Mouse (Mus musculus): ENCODE data around the gene Sh3glb1.

DNA sequence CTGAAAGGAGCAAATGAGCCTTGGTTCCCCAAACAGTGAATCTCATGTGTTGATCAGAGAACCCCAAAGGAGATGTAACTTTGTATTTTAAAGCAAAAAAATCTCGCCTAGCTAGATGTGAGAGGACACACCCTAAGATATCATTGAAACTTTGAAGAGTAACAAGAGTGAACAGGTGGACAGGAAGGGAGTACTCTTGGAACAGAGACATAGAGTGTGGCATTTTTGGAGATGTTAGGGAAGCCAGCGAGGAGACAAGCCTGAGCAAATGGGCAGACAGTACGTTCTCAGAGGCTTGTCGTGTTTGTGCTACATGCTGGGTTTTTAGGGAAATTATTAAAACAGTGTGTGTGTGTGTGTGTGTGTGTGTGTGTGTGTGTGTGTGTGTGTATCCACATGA is 82.0 kb downstream of the Sh3glb1 start:
- TF ChIP-seq CTCF (IDR thresholded peaks at IDR 0.05; ENCODE audit: borderline replicate concordance, insufficient read depth, low read length): no peak
- no peak for TF ChIP-seq POLR2A (IDR thresholded peaks at IDR 0.05; ENCODE audit: low read depth, low read length)

Measured in embryonic fibroblast, embryonic 13.5 days (primary cell).